Mouse (Mus musculus) gonadal fat pad, adult 2 months (tissue): Measurements from ENCODE around the gene Hist1h3b. TPM values are rescaled to one million over a fixed set of nuclear protein-coding genes. Genes with fewer than 3 reads are reported as not detected.
"Not testable (repeated sequence)": the region's sequence is repeated elsewhere in the genome, so short reads cannot be mapped to it uniquely, and the experiment has no call there.

Experiments used
- DNase-seq: peaks from one replicate; pipeline ENCODE4 v3.0.0-alpha.2; 2012; ENCODE audit warnings: low read depth
- polyA plus RNA-seq: library from polyadenylated mRNA; depleted of rRNA; stranded (reverse); fragments of >200 nt; gene quantifications from 2 replicates; pipeline ENCODE4 v1.2.3, GENCODE M21; 2012

The Hist1h3b gene
- polyA plus RNA-seq, 1 experiment = 3.1 TPM

DNA sequence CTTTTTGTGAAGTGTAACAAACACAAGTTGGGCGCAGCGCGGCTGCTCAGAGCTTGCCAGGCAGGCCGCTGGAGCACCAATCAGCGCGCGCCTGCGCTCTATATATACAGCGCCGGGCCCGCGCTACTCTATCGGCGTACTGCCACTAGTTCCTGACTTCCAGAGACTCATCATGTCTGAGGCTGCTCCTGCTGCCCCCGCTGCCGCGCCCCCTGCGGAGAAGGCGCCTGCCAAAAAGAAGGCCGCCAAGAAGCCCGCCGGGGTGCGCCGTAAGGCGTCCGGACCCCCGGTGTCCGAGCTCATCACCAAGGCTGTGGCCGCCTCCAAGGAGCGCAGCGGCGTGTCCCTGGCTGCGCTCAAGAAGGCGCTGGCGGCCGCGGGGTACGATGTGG is 13.4 kb upstream of the Hist1h3b start, which contains the start of gene Hist1h1c:
TSS of gene Hist1h1c (plus strand) at position 132 of the 392 bp plus-strand sequence.
- DNase-seq = no peak

DNA sequence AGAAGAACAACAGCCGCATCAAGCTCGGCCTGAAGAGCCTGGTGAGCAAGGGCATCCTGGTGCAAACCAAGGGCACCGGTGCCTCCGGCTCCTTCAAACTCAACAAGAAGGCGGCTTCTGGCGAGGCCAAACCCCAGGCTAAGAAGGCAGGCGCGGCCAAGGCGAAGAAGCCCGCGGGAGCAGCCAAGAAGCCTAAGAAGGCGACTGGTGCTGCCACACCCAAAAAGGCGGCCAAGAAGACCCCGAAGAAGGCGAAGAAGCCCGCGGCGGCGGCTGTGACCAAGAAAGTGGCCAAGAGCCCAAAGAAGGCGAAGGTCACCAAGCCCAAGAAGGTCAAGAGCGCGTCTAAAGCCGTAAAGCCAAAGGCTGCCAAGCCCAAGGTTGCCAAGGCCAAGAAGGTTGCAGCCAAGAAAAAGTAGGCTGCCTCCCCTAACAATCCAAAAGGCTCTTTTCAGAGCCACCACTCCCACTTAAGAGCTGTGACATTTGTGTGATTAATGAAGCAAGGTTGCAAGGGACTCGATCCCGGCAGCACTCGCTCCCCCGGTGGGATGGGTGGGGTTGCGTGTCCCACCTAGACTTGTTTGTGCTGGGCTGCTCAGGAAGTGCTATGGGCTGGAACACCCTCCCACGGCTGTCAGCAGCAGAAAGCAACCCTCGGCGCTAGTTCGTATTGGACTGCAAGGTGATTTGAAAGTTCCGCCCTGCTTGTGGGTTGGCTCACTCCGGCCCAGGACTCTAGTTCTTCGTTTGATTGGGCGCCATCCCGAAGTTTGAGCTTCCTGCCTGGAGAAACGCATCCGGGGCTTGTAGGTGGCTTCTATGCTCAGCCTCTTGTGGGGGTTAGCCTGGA is 12.8 kb upstream of the Hist1h3b start:
- no peak for DNase-seq

GRCm38 (mm10) chr13:23739922-23740252 is 12.2 kb upstream of the Hist1h3b start:
- DNase-seq = no peak

GRCm38 (mm10) chr13:23740256-23740840 is 11.7 kb upstream of the Hist1h3b start:
- DNase-seq = no peak

DNA sequence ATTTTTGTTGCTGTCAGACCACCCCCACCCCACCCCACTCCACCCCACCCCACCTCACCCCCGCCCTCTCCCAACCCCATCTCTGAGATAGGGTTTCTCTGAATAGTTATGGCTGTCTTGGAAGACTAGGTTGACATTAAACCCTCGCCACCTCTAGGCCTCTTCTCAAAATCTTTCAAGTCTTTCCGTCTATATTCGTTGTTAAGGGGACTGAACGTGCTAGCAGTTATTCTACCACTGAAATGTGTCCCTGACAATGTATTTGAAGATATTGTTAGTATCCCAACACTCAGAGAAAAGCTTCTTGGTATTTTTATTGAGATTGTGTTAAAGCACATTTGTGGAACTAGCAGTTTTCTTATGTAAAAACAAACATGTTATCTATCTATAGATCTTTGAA is 11.2 kb upstream of the Hist1h3b start:
- no peak for DNase-seq

DNA sequence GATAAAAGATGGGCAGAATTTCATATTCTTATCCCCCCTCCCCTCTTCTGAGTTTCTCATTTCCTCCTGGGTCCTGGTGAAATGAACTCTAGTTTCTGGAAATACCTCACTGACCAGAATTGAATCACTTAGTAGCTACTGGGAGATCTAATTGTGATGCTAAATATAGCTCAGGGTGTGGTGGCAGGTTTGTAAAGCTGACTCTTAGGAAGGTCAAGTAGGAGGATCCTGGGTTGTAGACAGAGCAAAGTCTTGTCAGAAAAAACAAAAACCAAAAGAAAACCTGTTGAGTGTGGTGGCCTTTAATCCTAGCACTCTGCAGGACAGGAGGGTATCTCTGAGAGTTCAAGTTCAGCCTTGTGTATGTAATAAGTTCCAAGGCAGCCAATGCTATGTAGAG is 10.1 kb upstream of the Hist1h3b start:
- DNase-seq = no peak

GRCm38 (mm10) chr13:23743215-23743614 is 8.9 kb upstream of the Hist1h3b start:
- DNase-seq = no peak

GRCm38 (mm10) chr13:23743963-23744362 is 8.1 kb upstream of the Hist1h3b start:
- no peak for DNase-seq

- no peak for DNase-seq
Measured at GRCm38 (mm10) chr13:23744421-23745380, 7.4 kb upstream of the Hist1h3b start.

- DNase-seq = no peak
Measured at GRCm38 (mm10) chr13:23745381-23746161, 6.5 kb upstream of the Hist1h3b start, which contains the start of gene Hist1h3c. Gene Hist1h3c, minus strand, starts transcription at chr13:23745602.

- not testable (repeated sequence) for DNase-seq
Measured at GRCm38 (mm10) chr13:23746201-23747080, 5.6 kb upstream of the Hist1h3b start, which contains the start of gene Hist1h2bb. Gene Hist1h2bb, plus strand, starts transcription at chr13:23746734.

DNA sequence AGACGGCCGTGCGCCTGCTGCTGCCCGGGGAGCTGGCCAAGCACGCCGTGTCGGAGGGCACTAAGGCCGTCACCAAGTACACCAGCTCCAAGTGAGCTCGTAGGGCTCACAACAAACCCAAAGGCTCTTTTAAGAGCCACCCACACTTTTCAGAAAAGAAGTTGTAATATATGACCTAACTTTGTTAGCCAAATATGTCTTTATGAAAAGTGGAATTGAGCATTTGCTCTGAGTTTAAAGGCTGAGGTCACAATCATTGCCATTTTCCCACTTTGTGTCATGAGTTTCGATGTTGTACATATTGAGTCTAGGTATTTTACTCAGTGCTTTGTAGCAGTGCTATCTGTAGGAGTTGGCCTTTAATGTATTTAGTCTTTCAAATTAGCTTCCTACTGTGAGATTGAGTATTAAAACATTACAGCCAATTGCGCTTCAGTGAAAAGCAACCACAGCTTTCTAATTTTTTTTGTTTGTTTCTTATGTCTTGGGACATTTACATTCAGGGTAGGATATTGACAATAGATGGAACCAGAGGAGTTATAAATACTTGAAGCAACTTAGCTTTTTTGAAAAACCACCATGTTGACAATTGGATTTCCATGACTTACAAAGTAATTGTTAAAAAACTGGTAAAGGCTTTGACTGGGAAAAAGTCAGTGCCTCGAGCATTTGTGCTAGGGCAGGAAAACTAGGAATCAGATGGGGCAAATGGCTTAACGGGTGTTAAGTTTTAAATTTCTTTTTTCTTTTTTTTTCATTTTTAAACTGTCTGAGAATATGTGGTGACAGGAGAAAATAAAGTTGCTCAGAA is 4.8 kb upstream of the Hist1h3b start:
- DNase-seq = no peak

- DNase-seq = no peak
Measured at GRCm38 (mm10) chr13:23747892-23748288, 4.2 kb upstream of the Hist1h3b start.

GRCm38 (mm10) chr13:23749563-23750121 is 2.4 kb upstream of the Hist1h3b start:
- DNase-seq = no peak

GRCm38 (mm10) chr13:23750839-23751477 is 1.1 kb upstream of the Hist1h3b start, which contains the start of gene Hist1h2ab:
Gene Hist1h2ab, plus strand, starts transcription at chr13:23751126.
- not testable (repeated sequence) for DNase-seq

DNA sequence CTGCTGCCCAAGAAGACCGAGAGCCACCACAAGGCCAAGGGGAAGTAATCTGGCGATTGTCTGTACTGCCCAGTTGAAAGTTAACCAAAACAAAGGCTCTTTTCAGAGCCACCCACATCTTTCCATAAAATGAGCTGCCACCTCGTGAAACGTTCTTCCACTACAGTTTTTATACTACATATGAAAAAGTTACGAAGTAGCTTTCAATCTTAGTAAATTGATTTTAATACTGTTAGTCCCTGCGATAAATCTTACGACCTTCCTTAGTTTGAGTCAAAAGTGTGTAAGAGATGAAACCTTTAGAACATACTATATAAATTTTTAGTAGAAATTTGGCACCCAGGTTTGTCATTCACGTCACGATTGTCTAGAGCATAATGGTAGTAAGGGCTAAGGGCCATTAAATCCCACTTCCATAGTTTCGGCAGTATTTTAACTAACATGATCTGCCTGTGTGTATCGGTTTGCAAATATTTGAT is 550 bp upstream of the Hist1h3b start:
- no peak for DNase-seq

DNA sequence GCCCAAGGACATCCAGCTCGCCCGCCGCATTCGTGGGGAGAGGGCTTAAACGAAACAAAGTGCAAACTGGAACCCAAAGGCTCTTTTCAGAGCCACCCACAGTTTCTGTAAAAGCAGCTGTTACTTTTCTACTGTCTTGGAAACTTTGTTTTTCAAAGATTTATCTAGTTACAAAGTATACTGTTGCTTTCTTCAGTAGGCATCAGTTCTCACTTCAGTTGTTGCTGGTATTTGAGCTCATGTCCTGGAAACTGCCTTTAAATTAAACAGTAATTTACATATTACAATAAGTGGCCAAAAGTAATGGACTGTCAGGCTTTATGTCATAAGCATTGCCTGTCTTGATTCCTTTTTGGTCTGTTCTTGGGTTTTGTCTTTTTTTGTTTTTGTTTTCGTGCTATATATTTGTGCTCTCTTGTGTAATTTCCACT is 690 bp downstream of the Hist1h3b start:
- no peak for DNase-seq
